Comparison of ENCODE assay signal across 5 mouse cellular contexts in genomic region chr4:104206639-104207038, GRCm38 (mm10).
"Had no signal": no experiment of that assay in that cellular context is flagged by ENCODE, and none has a peak within 500 bp of the region (broad histone marks: within the 10 kb centered on the region; RNA-seq: fewer than 3 reads in every experiment).

No protein-coding gene starts in this region.

- DNase-seq: kidney, adult 9 months; kidney, postnatal 36 days; left cerebral cortex, postnatal 4 days; midbrain, embryonic 14.5 days; thymus, postnatal 4 days had no signal
